ENCODE assay signal across 17 mouse cellular contexts in the genomic region with DNA sequence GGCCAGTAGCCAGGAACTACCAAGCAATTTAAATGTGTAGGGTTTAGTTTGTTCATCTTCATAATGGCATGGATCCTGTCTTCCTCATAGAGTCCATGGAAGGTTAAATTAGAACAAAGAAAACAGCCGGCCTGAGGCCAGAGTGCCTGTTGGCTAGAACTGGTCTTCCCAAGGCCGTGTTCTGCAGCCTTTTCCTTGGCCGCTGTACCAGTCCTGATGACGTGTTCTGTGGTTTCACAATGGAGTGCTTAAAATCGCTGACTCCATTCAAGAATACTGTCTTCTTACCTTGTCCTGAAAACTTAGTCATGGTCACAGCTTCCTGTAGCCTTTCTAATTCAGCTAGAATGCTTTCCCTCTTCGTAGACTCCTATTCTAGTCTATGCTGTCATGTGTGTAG. TPM values are rescaled to one million over a fixed set of nuclear protein-coding genes. Genes with fewer than 3 reads are reported as not detected.
DNase-seq lines count a peak whose midpoint lies in the region; ATAC-seq and TF ChIP-seq lines count a peak whose summit lies in the region.
"Had no signal": no experiment of that assay in that cellular context is flagged by ENCODE, and none has a peak within 500 bp of the region (broad histone marks: within the 10 kb centered on the region; RNA-seq: fewer than 3 reads in every experiment).

No protein-coding gene starts in this region.

- no peak for TF ChIP-seq EP300 in lung, postnatal 0 days (IDR thresholded peaks at IDR 0.05)
- TF ChIP-seq EP300 in heart, postnatal 0 days (IDR thresholded peaks at IDR 0.05; ENCODE audit: low read depth) = no peak

- H3K27me3 ChIP-seq in lung, postnatal 0 days (replicated peaks; ENCODE audit: insufficient read depth, low read length) = no peaks in the 10 kb centered on the region
- no peaks in the 10 kb centered on the region for H3K27me3 ChIP-seq in heart, postnatal 0 days (ENCODE audit: control insufficient read depth, insufficient read depth, low read length)
- H3K27me3 ChIP-seq: embryonic facial prominence, embryonic 15.5 days; forebrain, embryonic 15.5 days; hindbrain, embryonic 13.5 days had no signal

- no peaks in the 10 kb centered on the region for H3K9me3 ChIP-seq in lung, postnatal 0 days (ENCODE audit: low read length)
- no peaks in the 10 kb centered on the region for H3K9me3 ChIP-seq in heart, postnatal 0 days (replicated peaks; ENCODE audit: control insufficient read depth, low read length)
- H3K9me3 ChIP-seq: embryonic facial prominence, embryonic 15.5 days; forebrain, embryonic 15.5 days; hindbrain, embryonic 13.5 days had no signal

- 71% methylated on average over 6 of the region's 6 CpGs for WGBS in lung, postnatal 0 days
- WGBS in lung, adult 2 months = 60% methylated on average over 6 of the region's 6 CpGs
- WGBS in heart, postnatal 0 days = 53% methylated on average over 6 of the region's 6 CpGs

- ATAC-seq in lung, postnatal 0 days = peak; percentile 8; the same call in 1 of the 2 replicates
- ATAC-seq in heart, postnatal 0 days (ENCODE audit: insufficient read depth, low read depth) = peak; percentile 46; the same call in 1 of the 2 replicates
- ATAC-seq: forebrain, embryonic 15.5 days; intestine, postnatal 0 days; liver, postnatal 0 days; midbrain, embryonic 16.5 days had no signal

- peaks cover 9% of the 10 kb centered on the region; the same call in 1 of the 2 replicates for H3K36me3 ChIP-seq in lung, postnatal 0 days (ENCODE audit: insufficient read depth, low read length)
- peaks cover 29% of the 10 kb centered on the region for H3K36me3 ChIP-seq in heart, postnatal 0 days (replicated peaks; ENCODE audit: control insufficient read depth, insufficient read depth, low read length)

- DNase-seq in gastrocnemius, postnatal 25 days = peak; percentile 25
- no peak for DNase-seq in gastrocnemius, adult 8-10 months (ENCODE audit: low spot score in 2 of 2)
- no peak for DNase-seq in lung, postnatal 0 days (ENCODE audit: low spot score)
- DNase-seq in lung, adult 2 months = no peak
- peak; percentile 82 for DNase-seq in adrenal gland, postnatal 14 days
- DNase-seq in heart, postnatal 0 days (ENCODE audit: low spot score) = no peak
- DNase-seq in spleen, adult 18-20 months = no peak
- DNase-seq in cerebellum, adult 11-12 months = no peak
- DNase-seq: cerebellum, adult 18-20 months; kidney, postnatal 10 days; liver, postnatal 0 days; thymus, adult 2 months had no signal

- H3K27ac ChIP-seq in lung, postnatal 0 days (ENCODE audit: low read length) = no peak overlapping the region
- H3K27ac ChIP-seq in heart, postnatal 0 days (ENCODE audit: low read depth) = peak overlapping the region; percentile 62
- H3K27ac ChIP-seq: embryonic facial prominence, embryonic 15.5 days; forebrain, embryonic 15.5 days; hindbrain, embryonic 13.5 days had no signal

- no peaks in the 10 kb centered on the region for H3K4me1 ChIP-seq in lung, postnatal 0 days (ENCODE audit: insufficient read depth, low read depth, low read length)
- H3K4me1 ChIP-seq in lung, adult 2 months (ENCODE audit: control insufficient read depth, insufficient read depth, low read length) = peaks cover 2% of the 10 kb centered on the region
- H3K4me1 ChIP-seq in heart, postnatal 0 days (ENCODE audit: control insufficient read depth, insufficient read depth) = peaks cover 42% of the 10 kb centered on the region

- TF ChIP-seq POLR2A in lung, adult 2 months (IDR thresholded peaks at IDR 0.05; ENCODE audit: borderline replicate concordance, extremely low read depth, low read depth, low read length) = no peak

- no peak for TF ChIP-seq CTCF in lung, postnatal 0 days (IDR thresholded peaks at IDR 0.05)
- no peak for TF ChIP-seq CTCF in lung, adult 2 months (IDR thresholded peaks at IDR 0.05; ENCODE audit: insufficient read depth, low read length)
- TF ChIP-seq CTCF in heart, postnatal 0 days (IDR thresholded peaks at IDR 0.05; ENCODE audit: low read depth) = no peak

- no peak overlapping the region for H3K4me3 ChIP-seq in lung, postnatal 0 days (ENCODE audit: low read depth, low read length)
- no peak overlapping the region for H3K4me3 ChIP-seq in lung, adult 2 months (replicated peaks; ENCODE audit: extremely low read depth, low read depth, low read length)
- no peak overlapping the region for H3K4me3 ChIP-seq in heart, postnatal 0 days (ENCODE audit: low read depth, low read length)
- H3K4me3 ChIP-seq: embryonic facial prominence, embryonic 15.5 days; forebrain, embryonic 15.5 days; hindbrain, embryonic 13.5 days had no signal

- no peak overlapping the region for H3K9ac ChIP-seq in lung, postnatal 0 days (replicated peaks; ENCODE audit: low read depth)
- H3K9ac ChIP-seq in heart, postnatal 0 days (replicated peaks; ENCODE audit: low read depth, low read length) = no peak overlapping the region
- H3K9ac ChIP-seq: embryonic facial prominence, embryonic 15.5 days; forebrain, embryonic 15.5 days; hindbrain, embryonic 13.5 days; liver, postnatal 0 days had no signal

- H3K4me2 ChIP-seq in lung, postnatal 0 days (replicated peaks; ENCODE audit: low read depth, low read length) = no peak overlapping the region
- H3K4me2 ChIP-seq in heart, postnatal 0 days (ENCODE audit: low read depth, low read length) = no peak overlapping the region
- H3K4me2 ChIP-seq: embryonic facial prominence, embryonic 15.5 days; forebrain, embryonic 15.5 days; hindbrain, embryonic 13.5 days had no signal

RNA-seq across cellular contexts. Expression of a gene that starts 53.9 kb away (rescaled TPM):
- 1 to 10 TPM; 9.5 to 9.6 TPM for total RNA-seq in gastrocnemius, postnatal 25 days (2021)
- total RNA-seq in gastrocnemius, adult 8-10 months (2022) = 1 to 10 TPM; 7.5 to 9.4 (median 8.0) TPM
- polyA plus RNA-seq in lung, postnatal 0 days (2015; fragmentation: Nextera tagmentation; extraction: Ambion mirVana) = 15.9 and 18.8 TPM in 2 replicates
- 12.2 and 16.9 TPM in 2 replicates for polyA plus RNA-seq in lung, adult 2 months (2012; rRNA removed)
- total RNA-seq in adrenal gland, postnatal 14 days (2021) = 79.5 and 83.6 TPM in 2 replicates
- total RNA-seq in heart, postnatal 0 days (2014; rRNA removed; ENCODE audit: low replicate concordance) = 41.3 and 41.8 TPM in 2 replicates
- 8.8 and 9.9 TPM in 2 replicates for polyA plus RNA-seq in heart, postnatal 0 days (2015; fragmentation: Nextera tagmentation; extraction: Ambion mirVana)

Comparison
In these comparisons a context has a peak if more than half of its experiments do, and no peak if none do; other contexts are left out.
1. DNase-seq: peak in gastrocnemius, postnatal 25 days (single experiment) and adrenal gland, postnatal 14 days (single experiment); none in gastrocnemius, adult 8-10 months (0 of 2), lung, postnatal 0 days (single experiment), lung, adult 2 months (single experiment), heart, postnatal 0 days (single experiment), spleen, adult 18-20 months (0 of 2) and cerebellum, adult 11-12 months (single experiment).